7 mouse cellular contexts compared by ENCODE assay signal in the genomic region with DNA sequence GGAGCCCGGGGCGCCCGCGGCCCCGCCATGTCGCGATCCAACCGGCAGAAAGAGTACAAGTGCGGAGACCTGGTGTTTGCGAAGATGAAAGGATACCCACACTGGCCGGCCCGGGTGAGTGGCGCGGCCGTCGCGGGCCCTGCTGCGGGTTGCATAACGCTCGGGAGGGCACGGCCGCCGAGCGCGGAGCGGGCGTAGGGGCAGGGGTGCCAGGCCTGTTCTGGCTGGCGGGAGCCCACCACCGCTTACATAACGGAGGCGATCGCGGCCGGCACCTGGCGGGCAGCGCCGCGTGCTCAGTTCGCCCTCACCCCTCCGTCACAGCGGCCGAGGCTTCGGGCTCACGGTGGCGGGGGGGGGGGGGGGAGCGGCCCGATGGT. TPM values are rescaled to one million over a fixed set of nuclear protein-coding genes. Genes with fewer than 3 reads are reported as not detected.
A peak's percentile ranks its signal among the peaks of the same experiment; 100 is the strongest.
DNase-seq lines count a peak whose midpoint lies in the region; ATAC-seq and TF ChIP-seq lines count a peak whose summit lies in the region.

No protein-coding gene starts in this region.

- peak; percentile 61 for DNase-seq in 3134 (ENCODE audit: extremely low read depth, insufficient read length, low spot score)
- DNase-seq in CD4-positive helper T cell, adult 2 months (ENCODE audit: low read depth, low spot score): peak; percentile 55
- DNase-seq in cerebellum, adult 9-11 months: peak; percentile 80
- peak; percentile 84 for DNase-seq in gastrocnemius, postnatal 25 days
- peak; percentile 74 for DNase-seq in intestine, embryonic 14.5 days (ENCODE audit: low spot score)

- ATAC-seq in intestine, embryonic 14.5 days (replicated peaks; ENCODE audit: low FRiP score, low TSS enrichment, low read depth): peak; percentile 17; the same call in 1 of the 2 replicates
- ATAC-seq in liver, embryonic 15.5 days (ENCODE audit: insufficient read depth): peak; percentile 15

- peak overlapping the region; percentile 90 for H3K9ac ChIP-seq in intestine, embryonic 14.5 days (ENCODE audit: low read length)
- H3K9ac ChIP-seq in liver, embryonic 15.5 days: peak overlapping the region; percentile 99

- peak overlapping the region; percentile 92 for H3K27ac ChIP-seq in intestine, embryonic 14.5 days (ENCODE audit: low read depth)
- peak overlapping the region; percentile 85 for H3K27ac ChIP-seq in liver, embryonic 15.5 days (replicated peaks)
- H3K27ac ChIP-seq in olfactory bulb, adult 2 months (ENCODE audit: insufficient read depth, low read depth, low read length): peak overlapping the region; percentile 89

- H3K36me3 ChIP-seq in intestine, embryonic 14.5 days (ENCODE audit: control insufficient read depth, insufficient read depth, low read length): no peaks in the 10 kb centered on the region
- peaks cover 6% of the 10 kb centered on the region; the same call in 1 of the 2 replicates for H3K36me3 ChIP-seq in liver, embryonic 15.5 days (replicated peaks)

- TF ChIP-seq POLR2A in olfactory bulb, adult 2 months (IDR thresholded peaks at IDR 0.05; ENCODE audit: insufficient read depth, low read depth, low read length): no peak

- 0% methylated on average over 39 of the region's 47 CpGs for WGBS in intestine, embryonic 14.5 days
- WGBS in liver, embryonic 15.5 days (ENCODE audit: insufficient replicate concordance): under 1% methylated on average over 47 of the region's 47 CpGs
- 1% methylated on average over 46 of the region's 47 CpGs for WGBS in olfactory bulb, adult 2 months

- TF ChIP-seq CTCF in olfactory bulb, adult 2 months (IDR thresholded peaks at IDR 0.05; ENCODE audit: insufficient read depth, low read depth, low read length): no peak

- no peaks in the 10 kb centered on the region for H3K9me3 ChIP-seq in intestine, embryonic 14.5 days (ENCODE audit: control insufficient read depth, low read length)
- H3K9me3 ChIP-seq in liver, embryonic 15.5 days (replicated peaks): no peaks in the 10 kb centered on the region

- H3K4me1 ChIP-seq in intestine, embryonic 14.5 days (replicated peaks; ENCODE audit: control insufficient read depth, insufficient read depth, low read length): peaks cover 36% of the 10 kb centered on the region
- H3K4me1 ChIP-seq in liver, embryonic 15.5 days (replicated peaks): peaks cover 75% of the 10 kb centered on the region
- H3K4me1 ChIP-seq in olfactory bulb, adult 2 months (ENCODE audit: control insufficient read depth, insufficient read depth, low read length): peaks cover 23% of the 10 kb centered on the region

- peak overlapping the region; percentile 80 for H3K4me3 ChIP-seq in intestine, embryonic 14.5 days (ENCODE audit: low read depth, low read length)
- peak overlapping the region; percentile 95 for H3K4me3 ChIP-seq in liver, embryonic 15.5 days (replicated peaks)
- peak overlapping the region; percentile 99 for H3K4me3 ChIP-seq in olfactory bulb, adult 2 months (ENCODE audit: insufficient read depth, low read depth, low read length)

- no peaks in the 10 kb centered on the region for H3K27me3 ChIP-seq in intestine, embryonic 14.5 days (replicated peaks; ENCODE audit: control insufficient read depth, insufficient read depth, low read length)
- no peaks in the 10 kb centered on the region for H3K27me3 ChIP-seq in liver, embryonic 15.5 days

- peak overlapping the region; percentile 78 for H3K4me2 ChIP-seq in intestine, embryonic 14.5 days (ENCODE audit: low read length)
- peak overlapping the region; percentile 83 for H3K4me2 ChIP-seq in liver, embryonic 15.5 days

RNA-seq across cellular contexts. Expression of gene Hdgf, which starts 0.5 kb away (rescaled TPM):
- total RNA-seq in gastrocnemius, postnatal 25 days (2021): 100 to 1,000 TPM; 167 to 171 TPM
- polyA plus RNA-seq in intestine, embryonic 14.5 days (2014; fragmentation: Nextera tagmentation; extraction: Ambion mirVana): 167 and 246 TPM in 2 replicates
- 213 and 216 TPM in 2 replicates for polyA plus RNA-seq in liver, embryonic 15.5 days (2015; fragmentation: Nextera tagmentation; extraction: Ambion mirVana)
- polyA plus RNA-seq in olfactory bulb, adult 2 months (2012; ENCODE audit: insufficient read depth, insufficient read length, low replicate concordance, missing spikeins): 549 TPM in 1 of 2 replicates, not detected in the other

RNA-seq across cellular contexts. Expression of gene Mrpl24, which starts 12.7 kb away (rescaled TPM):
- total RNA-seq in gastrocnemius, postnatal 25 days (2021): 10 to 100 TPM; 43.9 to 44.7 TPM
- 73.3 and 74.2 TPM in 2 replicates for polyA plus RNA-seq in intestine, embryonic 14.5 days (2014; fragmentation: Nextera tagmentation; extraction: Ambion mirVana)
- polyA plus RNA-seq in liver, embryonic 15.5 days (2015; fragmentation: Nextera tagmentation; extraction: Ambion mirVana): 30.7 and 33.5 TPM in 2 replicates
- not detected in 2 replicates for polyA plus RNA-seq in olfactory bulb, adult 2 months (2012; ENCODE audit: insufficient read depth, insufficient read length, low replicate concordance, missing spikeins)

RNA-seq across cellular contexts. Expression of gene Prcc, which starts 21.2 kb away (rescaled TPM):
- total RNA-seq in gastrocnemius, postnatal 25 days (2021): 10 to 100 TPM; 39.9 to 45.5 TPM
- 14.3 and 14.7 TPM in 2 replicates for polyA plus RNA-seq in intestine, embryonic 14.5 days (2014; fragmentation: Nextera tagmentation; extraction: Ambion mirVana)
- 6.5 TPM in 2 replicates for polyA plus RNA-seq in liver, embryonic 15.5 days (2015; fragmentation: Nextera tagmentation; extraction: Ambion mirVana)
- polyA plus RNA-seq in olfactory bulb, adult 2 months (2012; ENCODE audit: insufficient read depth, insufficient read length, low replicate concordance, missing spikeins): not detected in 2 replicates

RNA-seq across cellular contexts. Expression of gene Isg20l2, which starts 23.5 kb away (rescaled TPM):
- total RNA-seq in gastrocnemius, postnatal 25 days (2021): 1 to 10 TPM; 7.1 to 7.5 TPM
- 32.8 and 35.9 TPM in 2 replicates for polyA plus RNA-seq in intestine, embryonic 14.5 days (2014; fragmentation: Nextera tagmentation; extraction: Ambion mirVana)
- 21.0 and 22.9 TPM in 2 replicates for polyA plus RNA-seq in liver, embryonic 15.5 days (2015; fragmentation: Nextera tagmentation; extraction: Ambion mirVana)
- not detected in 2 replicates for polyA plus RNA-seq in olfactory bulb, adult 2 months (2012; ENCODE audit: insufficient read depth, insufficient read length, low replicate concordance, missing spikeins)

RNA-seq across cellular contexts. Expression of gene Rrnad1, which starts 23.9 kb away (rescaled TPM):
- 1 to 10 TPM; 4.0 to 4.2 TPM for total RNA-seq in gastrocnemius, postnatal 25 days (2021)
- 17.9 and 21.8 TPM in 2 replicates for polyA plus RNA-seq in intestine, embryonic 14.5 days (2014; fragmentation: Nextera tagmentation; extraction: Ambion mirVana)
- 5.6 and 6.3 TPM in 2 replicates for polyA plus RNA-seq in liver, embryonic 15.5 days (2015; fragmentation: Nextera tagmentation; extraction: Ambion mirVana)
- not detected in 2 replicates for polyA plus RNA-seq in olfactory bulb, adult 2 months (2012; ENCODE audit: insufficient read depth, insufficient read length, low replicate concordance, missing spikeins)

Comparison
In these comparisons a context has a peak if more than half of its experiments do, and no peak if none do; other contexts are left out.
1. Peak in every context shown above with its lines: DNase-seq, ATAC-seq, H3K4me3 ChIP-seq and H3K27ac ChIP-seq.